10 mouse cellular contexts compared by ENCODE assay signal in genomic region chr5:64381538-64381937, GRCm38 (mm10).
A peak's percentile ranks its signal among the peaks of the same experiment; 100 is the strongest.
DNase-seq lines count a peak whose midpoint lies in the region; ATAC-seq and TF ChIP-seq lines count a peak whose summit lies in the region.
"Had no signal": no experiment of that assay in that cellular context is flagged by ENCODE, and none has a peak within 500 bp of the region (broad histone marks: within the 10 kb centered on the region; RNA-seq: fewer than 3 reads in every experiment).

No protein-coding gene starts in this region.

- H3K4me1 ChIP-seq in forebrain, embryonic 14.5 days (ENCODE audit: control insufficient read depth, insufficient read depth, low read length): 0 out of 2 replicates have a peak, but pooled peaks cover 4% of the 10 kb centered on the region
- H3K4me1 ChIP-seq in forebrain, postnatal 0 days (ENCODE audit: insufficient read depth): no peaks in the 10 kb centered on the region
- H3K4me1 ChIP-seq in lung, adult 2 months (ENCODE audit: control insufficient read depth, insufficient read depth, low read length): peaks cover 26% of the 10 kb centered on the region
- peaks cover 8% of the 10 kb centered on the region; the same call in 1 of the 2 replicates for H3K4me1 ChIP-seq in intestine, postnatal 0 days (replicated peaks; ENCODE audit: control insufficient read depth, insufficient read depth, low read length)
- H3K4me1 ChIP-seq in stomach, embryonic 14.5 days (ENCODE audit: control insufficient read depth, insufficient read depth, low read length): peaks cover 37% of the 10 kb centered on the region

- 29% methylated on average over 8 of the region's 8 CpGs for WGBS in forebrain, embryonic 14.5 days
- WGBS in forebrain, postnatal 0 days: 31% methylated on average over 8 of the region's 8 CpGs
- 26% methylated on average over 8 of the region's 8 CpGs for WGBS in lung, adult 2 months
- WGBS in intestine, postnatal 0 days: 33% methylated on average over 8 of the region's 8 CpGs
- whole genome bisulfite sequencing in stomach, embryonic 14.5 days: 34% methylated on average over 8 of the region's 8 CpGs

- DNase-seq in forebrain, embryonic 14.5 days (ENCODE audit: low spot score): no peak
- no peak for DNase-seq in forebrain, postnatal 0 days
- DNase-seq in lung, postnatal 10 days: peak; percentile 45
- DNase-seq in lung, adult 2 months: no peak
- DNase-seq in urinary bladder, postnatal 36 days (ENCODE audit: low spot score in 2 of 2): no peak
- DNase-seq in right cerebral cortex, postnatal 14 days: no peak
- DNase-seq: adrenal gland, adult 2 months had no signal

- no peak overlapping the region for H3K4me3 ChIP-seq in forebrain, embryonic 14.5 days (ENCODE audit: low read depth, low read length)
- no peak overlapping the region for H3K4me3 ChIP-seq in forebrain, postnatal 0 days (ENCODE audit: low read depth, low read length)
- H3K4me3 ChIP-seq in lung, adult 2 months (replicated peaks; ENCODE audit: extremely low read depth, low read depth, low read length): no peak overlapping the region
- no peak overlapping the region for H3K4me3 ChIP-seq in intestine, postnatal 0 days (ENCODE audit: low read depth, low read length)
- no peak overlapping the region for H3K4me3 ChIP-seq in stomach, embryonic 14.5 days (ENCODE audit: low read depth, low read length)
- H3K4me3 ChIP-seq: limb, embryonic 15.5 days had no signal

- no peak overlapping the region for H3K4me2 ChIP-seq in forebrain, embryonic 14.5 days (ENCODE audit: low read length)
- H3K4me2 ChIP-seq in forebrain, postnatal 0 days (ENCODE audit: low read depth): no peak overlapping the region
- H3K4me2 ChIP-seq in intestine, postnatal 0 days (replicated peaks; ENCODE audit: low read depth): no peak overlapping the region
- no peak overlapping the region for H3K4me2 ChIP-seq in stomach, embryonic 14.5 days (replicated peaks; ENCODE audit: low read depth, low read length)
- H3K4me2 ChIP-seq: limb, embryonic 15.5 days had no signal

- peak overlapping the region; percentile 23; the same call in 1 of the 2 replicates for H3K27ac ChIP-seq in forebrain, embryonic 14.5 days (ENCODE audit: low read depth, low read length)
- no peak overlapping the region for H3K27ac ChIP-seq in forebrain, postnatal 0 days (ENCODE audit: low read depth, low read length)
- H3K27ac ChIP-seq in intestine, postnatal 0 days (ENCODE audit: low read depth, low read length): peak overlapping the region; percentile 55; the same call in 1 of the 2 replicates
- H3K27ac ChIP-seq in stomach, embryonic 14.5 days (ENCODE audit: low read length): peak overlapping the region; percentile 34; the same call in 1 of the 2 replicates
- H3K27ac ChIP-seq: limb, embryonic 15.5 days had no signal

- H3K27me3 ChIP-seq in forebrain, embryonic 14.5 days (replicated peaks; ENCODE audit: control insufficient read depth, insufficient read depth, low read length): no peaks in the 10 kb centered on the region
- H3K27me3 ChIP-seq in forebrain, postnatal 0 days (ENCODE audit: insufficient read depth, low read length): no peaks in the 10 kb centered on the region
- H3K27me3 ChIP-seq in intestine, postnatal 0 days (replicated peaks; ENCODE audit: control insufficient read depth, insufficient read depth, low read length): no peaks in the 10 kb centered on the region
- H3K27me3 ChIP-seq in stomach, embryonic 14.5 days (ENCODE audit: control insufficient read depth, insufficient read depth, low read length): no peaks in the 10 kb centered on the region
- H3K27me3 ChIP-seq: limb, embryonic 15.5 days had no signal

- ATAC-seq in forebrain, embryonic 14.5 days: no peak
- no peak for ATAC-seq in forebrain, postnatal 0 days
- no peak for ATAC-seq in intestine, postnatal 0 days
- ATAC-seq in stomach, embryonic 14.5 days (ENCODE audit: insufficient number of reproducible peaks, insufficient read depth, low FRiP score, low read depth): no peak

- no peak overlapping the region for H3K9ac ChIP-seq in forebrain, embryonic 14.5 days (ENCODE audit: low read length)
- no peak overlapping the region for H3K9ac ChIP-seq in forebrain, postnatal 0 days
- no peak overlapping the region for H3K9ac ChIP-seq in intestine, postnatal 0 days (ENCODE audit: low read depth, low read length)
- no peak overlapping the region for H3K9ac ChIP-seq in stomach, embryonic 14.5 days (replicated peaks; ENCODE audit: low read depth, low read length)
- H3K9ac ChIP-seq: limb, embryonic 15.5 days had no signal

- no peaks in the 10 kb centered on the region for H3K9me3 ChIP-seq in forebrain, embryonic 14.5 days (replicated peaks; ENCODE audit: control insufficient read depth, low read length)
- H3K9me3 ChIP-seq in forebrain, postnatal 0 days (ENCODE audit: low read length): no peaks in the 10 kb centered on the region
- H3K9me3 ChIP-seq in intestine, postnatal 0 days (ENCODE audit: control insufficient read depth): no peaks in the 10 kb centered on the region
- no peaks in the 10 kb centered on the region for H3K9me3 ChIP-seq in stomach, embryonic 14.5 days (ENCODE audit: control insufficient read depth, low read depth, low read length)
- H3K9me3 ChIP-seq: limb, embryonic 15.5 days had no signal

- no peak for TF ChIP-seq CTCF in forebrain, postnatal 0 days (IDR thresholded peaks at IDR 0.05; ENCODE audit: low read depth)
- TF ChIP-seq CTCF in lung, adult 2 months (IDR thresholded peaks at IDR 0.05; ENCODE audit: insufficient read depth, low read length): no peak
- TF ChIP-seq CTCF in intestine, postnatal 0 days (IDR thresholded peaks at IDR 0.05; ENCODE audit: low read depth): no peak

- H3K36me3 ChIP-seq in forebrain, embryonic 14.5 days (ENCODE audit: control insufficient read depth, insufficient read depth, low read length): no peaks in the 10 kb centered on the region
- no peaks in the 10 kb centered on the region for H3K36me3 ChIP-seq in forebrain, postnatal 0 days (ENCODE audit: insufficient read depth)
- no peaks in the 10 kb centered on the region for H3K36me3 ChIP-seq in intestine, postnatal 0 days (ENCODE audit: control insufficient read depth, insufficient read depth)
- no peaks in the 10 kb centered on the region for H3K36me3 ChIP-seq in stomach, embryonic 14.5 days (ENCODE audit: control insufficient read depth, insufficient read depth, low read length)
- H3K36me3 ChIP-seq: limb, embryonic 15.5 days had no signal

- no peak for TF ChIP-seq POLR2A in lung, adult 2 months (IDR thresholded peaks at IDR 0.05; ENCODE audit: borderline replicate concordance, extremely low read depth, low read depth, low read length)
